Mouse (Mus musculus) myocyte (in vitro differentiated cells): ENCODE results near the gene Lrrc28. TPM values are rescaled to one million over a fixed set of nuclear protein-coding genes. Genes with fewer than 3 reads are reported as not detected.
A peak's percentile ranks its signal among the peaks of the same experiment; 100 is the strongest.

ENCODE experiments used
- H3K27me3 ChIP-seq: one replicate; pipeline ENCODE4 v1.6.1; 2011; ENCODE audit not compliant: control insufficient read depth, insufficient read depth, insufficient read length
- H3K36me3 ChIP-seq: one replicate; pipeline ENCODE4 v1.6.1; 2011; ENCODE audit not compliant: control insufficient read depth, insufficient read depth
- H3K4me2 ChIP-seq: one replicate; pipeline ENCODE4 v1.6.1; 2011; ENCODE audit warnings: low read depth, control low read depth
- H3K4me3 ChIP-seq: one replicate; pipeline ENCODE4 v1.5.1; 2011; ENCODE audit warnings: mild to moderate bottlenecking, control low read depth, moderate library complexity
- H3K79me2 ChIP-seq: one replicate; pipeline ENCODE4 v1.6.1; 2011; ENCODE audit not compliant: control insufficient read depth, insufficient read depth
- H3ac ChIP-seq: one replicate; pipeline ENCODE4 v1.6.1; 2011; ENCODE audit not compliant: control insufficient read depth, insufficient read length
- CEBPB ChIP-seq: IDR thresholded peaks from 2 replicates; pipeline ENCODE4 v1.6.1; 2011; ENCODE audit warnings: mild to moderate bottlenecking, moderate library complexity; ENCODE audit not compliant: poor library complexity, insufficient read depth, severe bottlenecking
- E2F4 ChIP-seq: IDR thresholded peaks from one replicate; pipeline ENCODE4 v1.6.1; 2011; ENCODE audit warnings: mild to moderate bottlenecking, control low read depth, moderate library complexity; ENCODE audit not compliant: insufficient read depth
- MAX ChIP-seq: IDR thresholded peaks from one replicate; pipeline ENCODE4 v1.6.1; 2011; ENCODE audit warnings: low read depth, mild to moderate bottlenecking, control low read depth
- MYOD1 ChIP-seq, 3 experiments: IDR thresholded peaks; one replicate each; pipeline ENCODE4 v1.6.1; 2011; ENCODE audit warnings: control low read depth in 2 of 3, low read depth in 2 of 3, mild to moderate bottlenecking in 2 of 3, moderate library complexity in 1 of 3; ENCODE audit not compliant: insufficient read length in 2 of 3, control insufficient read depth in 1 of 3
- MYOG ChIP-seq, 3 experiments: IDR thresholded peaks; one replicate each; pipeline ENCODE4 v1.6.1; 2011; ENCODE audit warnings: control low read depth in 2 of 3, low read depth in 2 of 3, mild to moderate bottlenecking in 2 of 3; ENCODE audit not compliant: insufficient read length in 2 of 3, control insufficient read depth in 1 of 3, insufficient read depth in 1 of 3
- POLR2A ChIP-seq: IDR thresholded peaks from one replicate; pipeline ENCODE4 v1.6.1; 2011; ENCODE audit warnings: low read depth, mild to moderate bottlenecking, control low read depth, moderate library complexity; ENCODE audit not compliant: insufficient read length
- POLR2AphosphoS2 ChIP-seq: IDR thresholded peaks from one replicate; pipeline ENCODE4 v1.6.1; 2011; ENCODE audit warnings: low read depth, control low read depth; ENCODE audit not compliant: insufficient read length
- REST ChIP-seq: IDR thresholded peaks from one replicate; pipeline ENCODE4 v1.6.1; 2011; ENCODE audit warnings: mild to moderate bottlenecking, control low read depth, moderate library complexity; ENCODE audit not compliant: insufficient read depth, insufficient read length
- SRF ChIP-seq: IDR thresholded peaks from one replicate; pipeline ENCODE4 v1.6.1; 2011; ENCODE audit warnings: low read depth; ENCODE audit not compliant: control insufficient read depth, insufficient read length
- TCF12 ChIP-seq: IDR thresholded peaks from one replicate; pipeline ENCODE4 v1.6.1; 2011; ENCODE audit warnings: mild to moderate bottlenecking, control low read depth; ENCODE audit not compliant: poor library complexity, insufficient read depth, severe bottlenecking
- TCF3 ChIP-seq: IDR thresholded peaks from one replicate; pipeline ENCODE4 v1.6.1; 2011; ENCODE audit warnings: low read depth, control low read depth; ENCODE audit not compliant: insufficient read length
- USF1 ChIP-seq: IDR thresholded peaks from one replicate; pipeline ENCODE4 v1.6.1; 2011; ENCODE audit warnings: low read depth, mild to moderate bottlenecking, control low read depth, moderate library complexity
- polyA plus RNA-seq: library from polyadenylated mRNA; unstranded; fragments of >200 nt; fragmentation: generic; extraction: Trizol; gene quantifications from one replicate; pipeline ENCODE4 v1.2.1, GENCODE M21; 2012; ENCODE audit warnings: missing spikeins

Lrrc28 gene
- polyA plus RNA-seq, 1 experiment, result 24.2 TPM

DNA sequence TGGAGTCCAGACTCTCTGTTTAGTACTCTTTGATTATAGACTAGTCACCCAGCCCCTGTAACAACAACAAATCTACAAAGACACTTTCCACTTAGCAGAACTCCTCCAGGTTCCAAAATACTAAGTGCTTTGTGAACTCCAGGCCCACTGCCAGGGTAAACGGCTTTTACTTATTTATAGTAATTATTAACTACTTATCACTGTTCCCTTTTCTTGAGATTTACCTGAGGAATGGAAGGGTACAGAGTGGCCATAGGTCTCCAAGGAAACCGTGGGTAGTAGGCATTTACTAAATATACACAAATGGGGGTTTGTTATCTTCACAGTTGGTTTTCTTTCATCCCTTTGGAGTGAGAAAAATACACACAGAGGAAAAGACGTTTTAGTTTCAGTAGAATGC lies 43.2 kb upstream of the Lrrc28 start:
- H3K36me3 ChIP-seq, result peaks cover 8% of the 10 kb centered on the region
- no peaks in the 10 kb centered on the region for H3K27me3 ChIP-seq
- H3ac ChIP-seq, result no peak overlapping the region
- no peak overlapping the region for H3K4me2 ChIP-seq
- H3K4me3 ChIP-seq, result no peak overlapping the region
- H3K79me2 ChIP-seq, result no peaks in the 10 kb centered on the region
- TF ChIP-seq MYOG (IDR thresholded peaks at IDR 0.05; ENCODE audit: control insufficient read depth in 1 of 3, insufficient read depth in 1 of 3, insufficient read length in 2 of 3, low read depth in 2 of 3) (no peak), MYOD1 (IDR thresholded peaks at IDR 0.05; ENCODE audit: control insufficient read depth in 1 of 3, insufficient read length in 2 of 3, low read depth in 2 of 3) (no peak), E2F4 (no peak), MAX (no peak), CEBPB (no peak), USF1 (no peak), TCF12 (no peak), TCF3 (no peak)

- H3K27me3 ChIP-seq, result no peaks in the 10 kb centered on the region
- no peak overlapping the region for H3ac ChIP-seq
- no peaks in the 10 kb centered on the region for H3K79me2 ChIP-seq
- H3K36me3 ChIP-seq, result peaks cover 14% of the 10 kb centered on the region
- H3K4me2 ChIP-seq, result no peak overlapping the region
- no peak for TF ChIP-seq TCF3
- TF ChIP-seq POLR2AphosphoS2, result no peak
- no peak for TF ChIP-seq SRF
- no peak for TF ChIP-seq MYOG (IDR thresholded peaks at IDR 0.05; ENCODE audit: control insufficient read depth in 1 of 3, insufficient read depth in 1 of 3, insufficient read length in 2 of 3, low read depth in 2 of 3)
- no peak for TF ChIP-seq MYOD1 (IDR thresholded peaks at IDR 0.05; ENCODE audit: control insufficient read depth in 1 of 3, insufficient read length in 2 of 3, low read depth in 2 of 3)
- TF ChIP-seq REST, result no peak
- TF ChIP-seq POLR2A, result no peak
- no peak for TF ChIP-seq CEBPB
- no peak for TF ChIP-seq TCF12
- no peak for TF ChIP-seq USF1
- TF ChIP-seq MAX, result no peak
- no peak for TF ChIP-seq E2F4
- H3K4me3 ChIP-seq, result no peak overlapping the region
Measured at GRCm38 (mm10) chr7:67686545-67686944, 41.5 kb upstream of the Lrrc28 start.

DNA sequence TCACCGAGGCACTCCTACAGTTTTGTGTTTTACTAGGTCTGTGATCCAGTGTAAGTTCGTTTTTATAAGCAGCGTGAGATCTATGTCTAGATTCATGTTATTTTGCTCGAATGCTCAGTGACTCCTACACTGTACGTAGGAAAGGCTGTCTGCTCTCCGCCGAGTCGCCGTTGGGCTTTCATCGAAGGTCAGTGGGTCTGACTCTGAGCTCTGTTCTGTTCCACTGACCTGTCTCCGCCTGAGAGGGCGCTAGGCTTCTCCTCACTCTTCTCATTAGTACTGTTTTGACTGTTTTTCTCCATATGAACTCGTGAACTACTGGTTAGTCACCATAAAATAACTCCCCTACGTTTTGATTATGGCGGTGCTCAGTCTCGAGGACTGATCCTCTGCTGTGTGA lies 37.9 kb upstream of the Lrrc28 start:
- Histone ChIP-seq H3K79me2 (no peaks in the 10 kb centered on the region), H3K27me3 (no peaks in the 10 kb centered on the region), H3K4me2 (no peak overlapping the region), H3K4me3 (no peak overlapping the region), H3K36me3 (peaks cover 20% of the 10 kb centered on the region), H3ac (no peak overlapping the region)
- no peak for TF ChIP-seq REST
- TF ChIP-seq TCF12, result no peak
- no peak for TF ChIP-seq MYOD1 (IDR thresholded peaks at IDR 0.05; ENCODE audit: control insufficient read depth in 1 of 3, insufficient read length in 2 of 3, low read depth in 2 of 3)
- no peak for TF ChIP-seq E2F4
- no peak for TF ChIP-seq SRF

DNA sequence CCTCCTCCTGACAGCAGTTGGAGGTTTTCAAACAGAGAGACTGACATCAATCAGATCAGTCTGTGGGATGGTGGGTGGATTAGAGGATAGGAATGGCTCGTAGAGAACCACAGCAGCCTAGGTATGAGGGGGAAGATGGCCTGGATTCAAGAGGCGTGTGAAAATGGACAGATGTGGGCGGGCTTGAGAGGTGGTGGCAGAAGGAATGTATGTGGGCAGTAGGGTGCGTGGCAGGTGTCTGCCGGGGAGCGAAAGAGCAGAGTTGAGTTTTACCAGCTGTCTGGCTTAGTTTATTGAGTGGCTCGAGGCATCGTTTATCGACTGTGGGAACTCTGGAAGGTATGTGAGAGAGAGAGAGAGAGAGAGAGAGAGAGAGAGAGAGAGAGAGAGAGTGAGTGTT lies 36.0 kb upstream of the Lrrc28 start:
- Histone ChIP-seq H3K4me2 (no peak overlapping the region), H3K79me2 (no peaks in the 10 kb centered on the region), H3K36me3 (peaks cover 20% of the 10 kb centered on the region), H3K27me3 (no peaks in the 10 kb centered on the region), H3K4me3 (no peak overlapping the region), H3ac (no peak overlapping the region)
- TF ChIP-seq MYOD1 (IDR thresholded peaks at IDR 0.05; ENCODE audit: control insufficient read depth in 1 of 3, insufficient read length in 2 of 3, low read depth in 2 of 3) (peak in 2 of 3 experiments; percentile 34 to 89), USF1 (no peak), MYOG (IDR thresholded peaks at IDR 0.05; ENCODE audit: control insufficient read depth in 1 of 3, insufficient read depth in 1 of 3, insufficient read length in 2 of 3, low read depth in 2 of 3) (peak in 1 of 3 experiments; percentile 52)

DNA sequence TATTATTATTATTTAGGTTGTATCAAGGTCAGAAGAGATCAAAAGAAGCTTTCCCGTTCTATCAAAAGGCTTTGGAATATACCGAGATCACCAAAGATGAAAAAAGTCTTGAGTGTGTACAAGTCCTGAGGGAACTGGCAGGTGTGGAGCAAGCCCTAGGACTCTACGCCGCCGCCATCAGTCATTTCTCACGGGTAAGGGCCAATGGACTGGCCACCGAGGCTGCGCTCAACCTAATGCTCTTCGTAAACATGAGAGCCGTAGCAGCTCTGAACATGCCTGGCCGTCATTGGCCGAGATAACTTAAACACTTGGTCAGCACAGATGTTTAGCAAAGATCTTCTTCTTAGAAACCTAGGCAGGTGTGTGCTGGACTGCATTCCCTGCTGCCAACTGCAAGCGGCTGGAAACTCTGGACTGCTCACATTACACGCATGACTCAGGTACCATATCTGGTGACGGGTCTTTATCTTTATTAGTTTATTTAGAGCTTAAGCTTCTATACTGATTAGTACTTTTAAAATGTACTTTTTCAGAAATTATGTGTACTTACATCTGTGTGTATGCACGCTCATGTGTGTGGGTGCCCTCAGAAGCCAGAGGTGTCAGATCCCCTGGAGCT lies 33.9 kb upstream of the Lrrc28 start:
- H3K36me3 ChIP-seq, result peaks cover 20% of the 10 kb centered on the region
- no peak overlapping the region for H3K4me3 ChIP-seq
- TF ChIP-seq USF1 (no peak), POLR2AphosphoS2 (no peak), CEBPB (no peak), TCF12 (no peak), E2F4 (no peak), MYOD1 (IDR thresholded peaks at IDR 0.05; ENCODE audit: control insufficient read depth in 1 of 3, insufficient read length in 2 of 3, low read depth in 2 of 3) (no peak), POLR2A (no peak), TCF3 (no peak), SRF (no peak), MYOG (IDR thresholded peaks at IDR 0.05; ENCODE audit: control insufficient read depth in 1 of 3, insufficient read depth in 1 of 3, insufficient read length in 2 of 3, low read depth in 2 of 3) (no peak)
- H3K79me2 ChIP-seq, result no peaks in the 10 kb centered on the region
- no peak overlapping the region for H3K4me2 ChIP-seq
- H3K27me3 ChIP-seq, result no peaks in the 10 kb centered on the region
- no peak overlapping the region for H3ac ChIP-seq
